Mouse (Mus musculus) leukemia stem cell, adult 10-12 weeks (primary cell): Measurements from ENCODE around the gene Rcvrn. TPM values are rescaled to one million over a fixed set of nuclear protein-coding genes. Genes with fewer than 3 reads are reported as not detected.

Experiments used
- polyA plus RNA-seq: library from polyadenylated mRNA; stranded (reverse); fragments of >175 nt; gene quantifications from 2 replicates; pipeline ENCODE4 v1.2.3, GENCODE M21; 2012; ENCODE audit warnings: low replicate concordance

Rcvrn gene
- not detected in 2 replicates for polyA plus RNA-seq

DNA sequence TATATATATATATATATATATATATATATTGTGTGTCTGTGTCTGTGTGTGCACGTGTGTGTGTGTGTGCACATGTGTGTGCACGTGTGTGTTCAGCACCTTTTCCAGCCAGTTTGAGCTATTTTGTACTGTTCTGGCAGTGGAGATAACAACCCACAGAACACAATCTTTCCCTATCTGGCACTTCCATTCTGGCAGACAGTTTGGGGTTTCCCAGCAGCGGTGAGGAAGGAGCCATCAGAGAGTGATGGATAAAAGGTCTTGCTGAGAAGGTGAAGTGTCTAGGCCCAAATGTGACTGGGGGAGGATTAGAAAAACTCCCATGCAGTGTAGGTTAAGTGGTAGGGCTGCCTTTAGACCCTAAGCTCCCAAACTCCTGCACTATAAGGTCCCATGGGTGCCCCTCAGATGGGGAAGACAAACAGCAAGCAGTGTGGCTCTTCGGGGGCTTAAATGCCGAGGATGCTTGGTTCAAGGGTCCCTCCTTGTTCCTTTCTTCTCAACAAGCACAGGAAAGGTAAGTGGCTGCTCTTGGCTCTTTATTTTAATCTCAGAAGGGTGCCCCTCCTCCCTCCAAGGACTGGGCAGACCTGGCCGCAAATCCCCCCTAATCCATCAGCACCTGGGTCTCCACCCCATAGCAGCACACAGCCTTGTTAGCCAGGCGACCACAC, at the start of gene Rcvrn:
Gene Rcvrn, plus strand, starts transcription at position 624 of the 674 bp plus-strand sequence.

Other genes starting within 250 kb of the Rcvrn start
- 1.0 and 1.1 TPM in 2 replicates for gene Gas7, start 239.9 kb upstream of the Rcvrn start, polyA plus RNA-seq
- gene Glp2r, start 75.8 kb downstream of the Rcvrn start, polyA plus RNA-seq = not detected in 2 replicates
- gene Gsg1l2, start 79.3 kb downstream of the Rcvrn start, polyA plus RNA-seq = not detected in 2 replicates
- not detected in 2 replicates for gene Dhrs7c, start 102.9 kb downstream of the Rcvrn start, polyA plus RNA-seq
- gene Usp43, start 226.8 kb downstream of the Rcvrn start, polyA plus RNA-seq = not detected in 2 replicates